Mouse (Mus musculus) adrenal gland, adult 2 months (tissue): ENCODE data around the gene Atp10a. TPM values are rescaled to one million over a fixed set of nuclear protein-coding genes. Genes with fewer than 3 reads are reported as not detected.
A peak's percentile ranks its signal among the peaks of the same experiment; 100 is the strongest.

Source experiments
- DNase-seq: peaks from one replicate; pipeline ENCODE4 v3.0.0; 2021
- long read RNA-seq: library from polyadenylated mRNA; stranded (forward); transcript quantifications from one replicate; pipeline ENCODE4 v2.0.0, GENCODE M21; 2021
- polyA plus RNA-seq: library from polyadenylated mRNA; depleted of rRNA; stranded (reverse); fragments of >200 nt; gene quantifications from 2 replicates; pipeline ENCODE4 v1.2.3, GENCODE M21; 2012; rRNA removed
- total RNA-seq, 2 experiments: library from RNA; stranded (reverse); gene quantifications; 2 replicates each; pipeline ENCODE4 v1.2.3; 2021

The Atp10a gene
- total RNA-seq: 10 to 100 TPM; 65.4 to 83.7 TPM
- 29.5 and 35.2 TPM in 2 replicates for polyA plus RNA-seq
- long read RNA-seq, full-length matches to known transcripts: 44 of 71 reads
- long read RNA-seq, partial matches to known transcripts: 12 of 71 reads
- long read RNA-seq, other reads (novel, unspliced or antisense): 15 of 71 reads

GRCm38 (mm10) chr7:58655866-58656265, at the start of gene Atp10a:
Gene Atp10a (plus strand): TSS chr7:58656166.
- no peak for DNase-seq

- peak; percentile 13 for DNase-seq
These were observed 37.9 kb upstream of the Atp10a start for GRCm38 (mm10) chr7:58618048-58618447.

- DNase-seq: peak; percentile 59
These were observed 29.4 kb upstream of the Atp10a start for GRCm38 (mm10) chr7:58626305-58627155.

GRCm38 (mm10) chr7:58627381-58627780, 28.6 kb upstream of the Atp10a start:
- peak; percentile 12 for DNase-seq

GRCm38 (mm10) chr7:58629233-58629632, 26.7 kb upstream of the Atp10a start:
- no peak for DNase-seq

GRCm38 (mm10) chr7:58633683-58634082, 22.3 kb upstream of the Atp10a start:
- no peak for DNase-seq

- no peak for DNase-seq
These were observed 16.3 kb upstream of the Atp10a start for GRCm38 (mm10) chr7:58639676-58640075.

GRCm38 (mm10) chr7:58640456-58640855, 15.5 kb upstream of the Atp10a start:
- DNase-seq: no peak

GRCm38 (mm10) chr7:58641916-58642315, 14.1 kb upstream of the Atp10a start:
- peak; percentile 77 for DNase-seq

- no peak for DNase-seq
These were observed 8.6 kb upstream of the Atp10a start for GRCm38 (mm10) chr7:58647404-58647803.

GRCm38 (mm10) chr7:58657913-58658789, 2.2 kb downstream of the Atp10a start:
- DNase-seq: peak; percentile 93

GRCm38 (mm10) chr7:58658790-58659405, 2.9 kb downstream of the Atp10a start:
- peak; percentile 42 for DNase-seq

- no peak for DNase-seq
These were observed 4.1 kb downstream of the Atp10a start for GRCm38 (mm10) chr7:58660046-58660445.

- DNase-seq: no peak
These were observed 4.7 kb downstream of the Atp10a start for GRCm38 (mm10) chr7:58660665-58661064.

- DNase-seq: peak; percentile 63
These were observed 5.1 kb downstream of the Atp10a start for GRCm38 (mm10) chr7:58661076-58661475.

GRCm38 (mm10) chr7:58668617-58669016, 12.7 kb downstream of the Atp10a start:
- no peak for DNase-seq

- DNase-seq: no peak
These were observed 20.1 kb downstream of the Atp10a start for GRCm38 (mm10) chr7:58676075-58676474.

GRCm38 (mm10) chr7:58677111-58677805, 21.3 kb downstream of the Atp10a start:
- DNase-seq: peak; percentile 69

GRCm38 (mm10) chr7:58685967-58686366, 30.0 kb downstream of the Atp10a start:
- DNase-seq: peak; percentile 27

- no peak for DNase-seq
These were observed 30.6 kb downstream of the Atp10a start for GRCm38 (mm10) chr7:58686573-58686972.

GRCm38 (mm10) chr7:58686997-58687396, 31.0 kb downstream of the Atp10a start:
- no peak for DNase-seq
